Mouse (Mus musculus): Measurements from ENCODE around the gene Gm17949.
"Not testable (repeated sequence)": the region's sequence is repeated elsewhere in the genome, so short reads cannot be mapped to it uniquely, and the experiment has no call there.

The Gm17949 gene

GRCm38 (mm10) chr17:57041554-57041953, 30.3 kb downstream of the Gm17949 start, which contains the start of gene Slc25a41:
TSS of gene Slc25a41 (minus strand) at chr17:57041654.
- in situ Hi-C loops (cut with MboI; ENCODE audit: low sequenced_read_pairs), result no loop called here

GRCm38 (mm10) chr17:57047406-57047805, 36.1 kb downstream of the Gm17949 start:
- in situ Hi-C loops (cut with MboI; ENCODE audit: low sequenced_read_pairs), result no loop called here

GRCm38 (mm10) chr17:57048816-57049215, 37.5 kb downstream of the Gm17949 start:
- in situ Hi-C loops (cut with MboI; ENCODE audit: low sequenced_read_pairs), result no loop called here

- in situ Hi-C loops (cut with MboI; ENCODE audit: low sequenced_read_pairs), result not testable (repeated sequence)
Observed at GRCm38 (mm10) chr17:57051679-57052078, 40.4 kb downstream of the Gm17949 start.

- in situ Hi-C loops (cut with MboI; ENCODE audit: low sequenced_read_pairs), result no loop called here
Observed at GRCm38 (mm10) chr17:57056246-57056645, 45.0 kb downstream of the Gm17949 start.

GRCm38 (mm10) chr17:57058891-57059485, 47.7 kb downstream of the Gm17949 start, which contains the start of gene Crb3:
TSS of gene Crb3 (plus strand) at chr17:57059105.
- in situ Hi-C loops (cut with MboI; ENCODE audit: low sequenced_read_pairs), result no loop called here

- in situ Hi-C loops (cut with MboI; ENCODE audit: low sequenced_read_pairs), result no loop called here
Observed at GRCm38 (mm10) chr17:57059486-57059977, 48.3 kb downstream of the Gm17949 start, which contains the start of gene Slc25a23. TSS of gene Slc25a23 (minus strand) at chr17:57059863.

- in situ Hi-C loops (cut with MboI; ENCODE audit: low sequenced_read_pairs), result no loop called here
Observed at GRCm38 (mm10) chr17:57060231-57060801, 49.0 kb downstream of the Gm17949 start.

- in situ Hi-C loops (cut with MboI; ENCODE audit: low sequenced_read_pairs), result no loop called here
Observed at GRCm38 (mm10) chr17:57061069-57061468, 49.8 kb downstream of the Gm17949 start.

- in situ Hi-C loops (cut with MboI; ENCODE audit: low sequenced_read_pairs), result no loop called here
Observed at GRCm38 (mm10) chr17:57062011-57062521, 50.8 kb downstream of the Gm17949 start.

GRCm38 (mm10) chr17:57062548-57062947, 51.3 kb downstream of the Gm17949 start:
- in situ Hi-C loops (cut with MboI; ENCODE audit: low sequenced_read_pairs), result no loop called here

- in situ Hi-C loops (cut with MboI; ENCODE audit: low sequenced_read_pairs), result no loop called here
Observed at GRCm38 (mm10) chr17:57063031-57063430, 51.8 kb downstream of the Gm17949 start.

GRCm38 (mm10) chr17:57066908-57067307, 55.6 kb downstream of the Gm17949 start:
- in situ Hi-C loops (cut with MboI; ENCODE audit: low sequenced_read_pairs), result no loop called here

- in situ Hi-C loops (cut with MboI; ENCODE audit: low sequenced_read_pairs), result no loop called here
Observed at GRCm38 (mm10) chr17:57070272-57070671, 59.0 kb downstream of the Gm17949 start.

GRCm38 (mm10) chr17:57070699-57071098, 59.4 kb downstream of the Gm17949 start:
- in situ Hi-C loops (cut with MboI; ENCODE audit: low sequenced_read_pairs), result no loop called here

Measured in CH12F3 (cell line).